Comparison of ENCODE assay signal across 16 mouse cellular contexts in genomic region chr12:85295506-85295905, GRCm38 (mm10).
"Had no signal": no experiment of that assay in that cellular context is flagged by ENCODE, and none has a peak within 500 bp of the region (broad histone marks: within the 10 kb centered on the region; RNA-seq: fewer than 3 reads in every experiment).

No protein-coding gene starts in this region.

- H3K27ac ChIP-seq: neural tube, embryonic 13.5 days; neural tube, embryonic 15.5 days; stomach, embryonic 15.5 days; stomach, postnatal 0 days had no signal

- H3K9me3 ChIP-seq: neural tube, embryonic 15.5 days; stomach, embryonic 15.5 days had no signal

- H3K4me3 ChIP-seq: neural tube, embryonic 13.5 days; neural tube, embryonic 15.5 days; stomach, embryonic 15.5 days had no signal

- H3K4me2 ChIP-seq: neural tube, embryonic 13.5 days; neural tube, embryonic 15.5 days; stomach, embryonic 15.5 days had no signal

- H3K27me3 ChIP-seq: neural tube, embryonic 13.5 days; neural tube, embryonic 15.5 days; stomach, embryonic 15.5 days had no signal

- H3K9ac ChIP-seq: neural tube, embryonic 13.5 days; neural tube, embryonic 15.5 days; stomach, embryonic 15.5 days had no signal

- DNase-seq: retina, postnatal 1 day; right cerebral cortex, adult 18-20 months; right cerebral cortex, postnatal 14 days; right cerebral cortex, postnatal 25 days; right cerebral cortex, postnatal 4 days; spleen, adult 18-20 months; thymus, adult 18-20 months; thymus, adult 2 months; thymus, postnatal 14 days; thymus, postnatal 25 days; thymus, postnatal 36 days; thymus, postnatal 4 days had no signal
